Mouse (Mus musculus): ENCODE data around the gene Nfil3. TPM values are rescaled to one million over a fixed set of nuclear protein-coding genes. Genes with fewer than 3 reads are reported as not detected.

Nfil3 gene
- total RNA-seq, 2 experiments from 2014 or later = 17.7 to 28.2 TPM

DNA sequence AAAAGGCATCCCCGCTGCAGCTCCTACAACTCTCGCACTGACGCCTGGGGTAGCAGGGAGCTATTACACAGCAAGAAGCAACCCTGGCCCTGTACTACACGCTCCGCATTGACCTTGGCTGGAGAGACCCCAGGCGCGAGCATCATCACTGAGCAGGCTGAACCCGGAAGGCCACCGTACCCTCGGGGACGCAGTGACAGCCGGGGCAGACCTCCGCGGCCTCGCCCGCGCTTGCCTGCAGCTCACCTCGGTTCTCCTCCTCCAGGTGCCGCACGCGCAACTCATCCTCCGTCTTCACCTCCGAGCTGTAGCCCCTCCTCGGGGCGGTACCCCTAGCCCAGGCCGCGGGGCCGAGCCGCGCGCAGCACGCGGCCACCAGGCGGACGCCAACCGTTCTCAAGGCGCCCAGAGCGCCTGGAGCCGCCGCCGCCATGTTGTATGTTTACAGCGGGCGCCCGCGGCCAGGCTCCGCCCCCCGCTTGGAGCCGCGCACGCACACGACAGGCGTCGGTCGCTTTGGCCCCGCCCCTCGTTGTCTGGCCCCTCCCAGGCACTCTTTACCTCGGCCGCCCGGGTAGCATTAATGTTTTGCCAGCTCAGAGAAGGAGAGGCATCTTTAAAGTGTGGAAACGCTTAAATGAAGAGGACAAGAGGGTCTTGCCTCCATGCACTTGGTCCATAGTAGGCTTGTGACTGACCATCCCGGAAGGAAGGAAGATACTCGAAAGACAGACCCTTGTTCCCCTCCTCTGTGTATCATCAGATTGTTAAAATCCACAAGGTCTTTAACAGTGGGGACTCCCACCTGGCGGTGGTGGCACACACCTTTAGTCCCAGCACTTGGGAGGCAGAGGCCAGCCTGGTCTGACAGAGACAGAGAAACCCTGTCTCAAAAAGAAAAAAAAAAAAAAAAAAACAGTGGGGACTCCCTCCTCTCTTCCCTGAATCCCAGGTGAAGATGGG lies 51.4 kb downstream of the Nfil3 start, which contains the start of gene Auh:
Gene Auh, minus strand, starts transcription at position 473 of the 963 bp plus-strand sequence.
- intact Hi-C loops (cut with DNase I) = loop anchor here (1.0 to 5.0 kb wide), 2 partner anchors 52 kb away; partner anchors contain the start of gene Nfil3
- peak; percentile 15; the same call in 1 of the 2 replicates for TF ChIP-seq CTCF (IDR thresholded peaks at IDR 0.05)
- Histone ChIP-seq H3K27ac (peak within 1 kb of the TSS; percentile 95), H3K4me3 (peak within 1 kb of the TSS; percentile 96)
- peak; percentile 79 to 80 for DNase-seq (ENCODE audit: extremely low spot score in 1 of 2, low spot score in 2 of 2)

DNA sequence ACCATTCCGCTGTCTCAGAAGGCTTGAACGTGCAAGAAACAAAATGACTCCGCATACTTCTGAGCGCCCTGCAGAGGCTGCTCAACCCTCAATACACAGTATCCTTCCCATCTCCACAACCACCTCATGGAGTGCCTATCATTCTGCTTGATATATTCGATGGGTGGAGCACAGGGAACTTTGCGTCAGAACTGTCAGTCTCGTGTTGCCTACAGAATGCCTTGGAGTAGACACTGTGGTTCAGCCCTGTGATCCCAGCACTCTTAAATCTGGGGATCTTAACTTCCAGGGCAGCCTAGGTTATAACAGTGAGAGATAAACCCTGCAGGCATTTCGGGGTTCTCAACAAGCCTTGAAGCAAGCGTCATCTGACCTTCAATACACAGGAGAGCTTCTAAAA lies 52.5 kb downstream of the Nfil3 start:
- intact Hi-C loops (cut with DNase I) = loop anchor here (5.0 kb wide), 1 partner anchor 51 kb away; no protein-coding TSS in a partner anchor
- H3K27ac ChIP-seq = peak overlapping the region; percentile 95
- TF ChIP-seq CTCF (IDR thresholded peaks at IDR 0.05) = no peak
- DNase-seq (ENCODE audit: extremely low spot score in 1 of 2, low spot score in 2 of 2) = no peak
- peak overlapping the region; percentile 96 for H3K4me3 ChIP-seq

DNA sequence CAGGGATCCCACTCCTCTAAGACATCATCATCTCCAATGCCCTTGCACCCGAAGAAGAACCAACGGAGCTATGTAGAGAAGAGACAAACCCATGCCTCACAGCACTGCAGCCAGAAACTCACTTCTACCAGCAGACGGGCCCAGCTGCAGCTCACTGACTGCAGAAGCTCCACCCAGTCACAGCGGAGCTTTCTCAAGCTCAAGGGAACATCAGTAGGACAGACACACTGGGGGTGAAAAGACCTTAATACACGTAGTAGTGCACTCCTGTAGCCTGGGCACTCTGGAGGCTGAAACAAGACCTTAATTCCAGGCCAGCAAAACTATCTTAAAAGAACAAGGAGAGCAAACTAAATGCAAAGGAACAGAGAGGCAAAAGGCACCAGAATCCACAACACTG lies 56.4 kb downstream of the Nfil3 start:
- no peak overlapping the region for H3K4me3 ChIP-seq
- DNase-seq (ENCODE audit: extremely low spot score in 1 of 2, low spot score in 2 of 2) = no peak
- no peak overlapping the region for H3K27ac ChIP-seq
- intact Hi-C loops (cut with DNase I) = no loop called here
- no peak for TF ChIP-seq CTCF (IDR thresholded peaks at IDR 0.05)

DNA sequence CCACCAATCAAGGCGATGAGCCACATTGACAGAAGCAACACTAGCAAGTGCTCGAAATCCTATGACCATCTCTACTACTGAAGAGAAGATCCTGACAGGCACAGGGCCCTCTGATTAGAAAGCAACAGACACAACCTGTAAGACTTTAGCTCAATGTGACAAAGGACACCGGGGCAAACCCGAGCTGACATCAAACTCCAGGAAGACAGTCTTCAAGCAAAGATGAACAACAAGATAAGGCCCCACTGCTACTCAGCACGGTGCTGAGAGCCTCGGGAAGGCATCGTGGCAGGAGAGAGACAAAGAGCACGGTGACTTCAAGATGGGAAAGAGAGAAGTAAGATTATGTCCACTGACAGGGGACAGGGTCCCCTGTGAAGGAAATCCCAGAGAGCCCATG lies 58.9 kb downstream of the Nfil3 start:
- intact Hi-C loops (cut with DNase I) = no loop called here
- no peak for DNase-seq (ENCODE audit: extremely low spot score in 1 of 2, low spot score in 2 of 2)
- Histone ChIP-seq H3K27ac (no peak overlapping the region), H3K4me3 (no peak overlapping the region)
- TF ChIP-seq CTCF (IDR thresholded peaks at IDR 0.05) = no peak

DNA sequence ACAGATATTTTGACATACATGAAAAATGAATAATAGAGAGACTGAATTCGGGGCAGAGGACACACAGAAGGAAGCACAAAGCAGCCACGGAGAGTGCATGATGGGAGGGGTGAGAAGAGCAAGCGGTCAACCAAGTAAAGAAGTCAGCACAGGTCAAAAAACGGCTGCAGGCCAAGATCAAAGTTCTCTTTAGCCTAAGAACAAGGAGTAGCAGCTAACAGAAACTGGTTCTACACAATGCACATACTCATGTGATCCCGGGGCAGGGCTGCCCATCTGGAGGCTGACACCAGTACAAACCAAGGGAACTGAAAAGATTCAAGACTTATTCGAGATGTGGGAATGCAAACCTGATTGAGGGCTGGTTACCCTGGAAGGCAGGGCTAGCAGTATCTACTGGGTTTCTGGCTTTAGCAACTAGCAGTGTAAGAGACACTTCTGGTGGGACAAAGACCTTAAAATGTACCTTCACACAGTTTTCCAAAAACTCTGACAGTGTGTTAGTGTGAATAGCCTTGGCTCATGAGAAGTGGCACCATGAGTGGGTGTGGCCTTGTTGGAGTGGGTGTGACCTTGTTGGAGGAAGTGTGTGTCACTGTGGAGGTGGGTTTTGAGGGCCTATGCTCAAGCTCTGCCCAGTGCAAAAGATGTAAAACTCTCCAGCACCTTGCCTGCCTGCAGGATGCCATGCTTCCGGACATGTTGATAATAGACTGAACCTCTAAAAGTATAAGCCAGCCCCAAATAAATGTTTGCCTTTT lies 59.6 kb downstream of the Nfil3 start:
- Histone ChIP-seq H3K4me3 (no peak overlapping the region), H3K27ac (no peak overlapping the region)
- TF ChIP-seq CTCF (IDR thresholded peaks at IDR 0.05) = no peak
- intact Hi-C loops (cut with DNase I) = no loop called here
- no peak for DNase-seq (ENCODE audit: extremely low spot score in 1 of 2, low spot score in 2 of 2)

DNA sequence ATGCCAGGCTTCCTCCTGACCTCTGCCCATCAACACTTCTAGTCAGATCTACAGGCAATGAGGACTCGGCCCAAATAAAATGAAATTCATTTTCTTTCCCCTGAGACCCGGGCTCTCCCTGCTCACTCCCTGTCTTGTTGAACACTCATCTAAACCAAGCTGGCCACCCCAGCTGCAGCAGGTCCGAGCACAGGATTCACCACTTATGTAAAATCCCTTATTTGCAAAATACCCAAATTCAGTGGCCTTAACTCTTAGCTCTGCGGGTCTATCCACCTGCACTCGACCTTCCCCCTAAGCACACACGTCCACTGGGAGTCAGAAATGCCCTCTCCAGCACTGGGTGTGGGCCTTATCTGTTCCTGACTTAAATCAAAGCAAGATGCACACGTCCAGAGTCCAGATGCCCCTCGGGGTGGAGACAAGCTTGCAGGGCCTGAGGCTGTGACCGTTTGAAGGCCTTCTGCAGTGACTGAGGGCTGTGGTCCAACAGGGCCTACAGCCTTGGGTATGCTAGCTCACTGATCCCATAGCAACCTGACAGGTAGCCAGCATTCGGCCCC lies 61.0 kb downstream of the Nfil3 start:
- no peak overlapping the region for H3K27ac ChIP-seq
- intact Hi-C loops (cut with DNase I) = no loop called here
- no peak for TF ChIP-seq CTCF (IDR thresholded peaks at IDR 0.05)

DNA sequence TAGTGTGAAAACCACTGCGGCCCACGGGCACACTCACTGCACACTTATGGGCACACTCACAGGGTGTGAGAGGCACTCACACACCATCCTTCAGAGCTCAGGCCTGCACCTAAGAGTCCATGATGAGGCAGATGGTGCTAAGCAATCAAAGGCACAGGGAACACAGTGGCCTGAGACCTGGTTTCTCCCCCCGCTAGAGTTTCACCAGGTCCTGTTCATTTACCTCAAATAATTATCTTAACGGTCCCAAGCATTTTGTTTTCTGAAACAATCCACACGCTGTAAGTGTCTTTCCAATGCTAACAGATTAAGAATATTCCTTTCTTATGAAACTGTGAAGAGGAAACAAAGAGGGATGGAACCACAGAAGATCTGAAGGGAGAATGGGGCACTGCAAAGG lies 62.5 kb downstream of the Nfil3 start:
- Histone ChIP-seq H3K27ac (no peak overlapping the region), H3K4me3 (no peak overlapping the region)
- TF ChIP-seq CTCF (IDR thresholded peaks at IDR 0.05) = no peak
- intact Hi-C loops (cut with DNase I) = no loop called here
- no peak for DNase-seq (ENCODE audit: extremely low spot score in 1 of 2, low spot score in 2 of 2)

More for the DNA sequence above, 61.0 kb downstream of the Nfil3 start:
- H3K4me3 ChIP-seq = no peak overlapping the region
- DNase-seq (ENCODE audit: extremely low spot score in 1 of 2, low spot score in 2 of 2) = no peak

Other genes starting within 250 kb of the Nfil3 start
- gene Auh, start 51.4 kb downstream of the Nfil3 start, total RNA-seq (2021) = 10 to 100 TPM; 92.3 to 99.0 TPM

All from left cerebral cortex, adult 2 months (tissue).